Comparison of ENCODE assay signal across 32 mouse cellular contexts in the genomic region with DNA sequence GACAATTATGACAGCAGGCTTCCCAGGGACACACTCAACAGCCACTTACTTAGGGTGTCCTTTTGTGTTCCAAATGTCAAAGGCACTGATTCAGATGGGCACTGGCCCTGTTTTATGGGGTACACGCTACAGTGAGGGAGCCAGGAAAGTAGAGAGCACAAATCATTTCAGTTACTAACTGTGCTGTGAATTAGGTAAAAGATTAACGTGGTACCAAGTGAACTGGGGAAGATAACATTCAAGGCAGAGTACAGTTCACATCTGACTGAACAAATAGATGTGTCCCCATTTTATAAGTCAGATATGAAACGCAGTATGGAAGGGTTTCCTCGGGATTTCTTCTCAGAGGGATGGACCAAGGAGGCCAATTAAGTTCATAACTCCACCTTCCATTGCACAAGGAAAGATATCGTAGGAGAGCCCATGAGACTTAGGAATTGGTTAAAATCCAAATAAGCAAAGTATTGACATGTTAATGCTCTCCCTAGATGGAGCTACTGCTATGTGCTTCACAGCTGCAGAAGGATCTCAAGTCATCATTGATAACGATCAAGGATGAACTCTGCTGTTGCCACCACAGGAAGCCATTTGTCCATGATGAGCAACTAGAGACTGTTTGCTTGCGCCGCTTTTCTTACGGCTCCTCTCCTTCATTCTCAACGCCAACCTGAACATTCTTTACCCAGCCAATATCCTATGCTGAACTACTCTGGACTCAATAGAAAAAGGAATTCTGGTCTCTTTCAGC. TPM values are rescaled to one million over a fixed set of nuclear protein-coding genes. Genes with fewer than 3 reads are reported as not detected.
A peak's percentile ranks its signal among the peaks of the same experiment; 100 is the strongest.
DNase-seq lines count a peak whose midpoint lies in the region; ATAC-seq and TF ChIP-seq lines count a peak whose summit lies in the region.
"Had no signal": no experiment of that assay in that cellular context is flagged by ENCODE, and none has a peak within 500 bp of the region (broad histone marks: within the 10 kb centered on the region; RNA-seq: fewer than 3 reads in every experiment).

No protein-coding gene starts in this region.

- no peak for TF ChIP-seq CTCF in kidney, adult 2 months (conservative IDR thresholded peaks at IDR 0.05; ENCODE audit: insufficient read depth, insufficient read length, low read depth, low read length)

- no peaks in the 10 kb centered on the region for H3K27me3 ChIP-seq in kidney, adult 2 months (replicated peaks; ENCODE audit: control insufficient read depth, insufficient read depth, low read length)
- H3K27me3 ChIP-seq: CH12.LX; forebrain, embryonic 13.5 days; limb, embryonic 12.5 days; liver, embryonic 15.5 days; midbrain, embryonic 12.5 days; neural tube, embryonic 13.5 days had no signal

- peaks cover 13% of the 10 kb centered on the region; the same call in 1 of the 2 replicates for H3K4me1 ChIP-seq in kidney, adult 2 months (ENCODE audit: control insufficient read depth, insufficient read depth, low read length)
- H3K4me1 ChIP-seq: forebrain, embryonic 13.5 days; limb, embryonic 12.5 days; liver, embryonic 15.5 days; midbrain, embryonic 12.5 days; neural tube, embryonic 13.5 days had no signal

- no peak overlapping the region for H3K27ac ChIP-seq in kidney, adult 2 months (ENCODE audit: insufficient read depth, low read depth, low read length)
- H3K27ac ChIP-seq: forebrain, embryonic 13.5 days; hindbrain, postnatal 0 days; limb, embryonic 12.5 days; liver, embryonic 15.5 days; midbrain, embryonic 12.5 days; neural tube, embryonic 13.5 days had no signal

- no peak overlapping the region for H3K4me3 ChIP-seq in kidney, adult 2 months (ENCODE audit: insufficient read depth, low read depth, low read length)
- H3K4me3 ChIP-seq: forebrain, embryonic 13.5 days; limb, embryonic 12.5 days; liver, embryonic 15.5 days; midbrain, embryonic 12.5 days; myocyte; neural tube, embryonic 13.5 days had no signal

- DNase-seq in kidney, adult 2 months, result peak; percentile 58
- no peak for DNase-seq in kidney, adult 11 months
- DNase-seq in 416B (ENCODE audit: low read depth), result peak; percentile 6
- peak; percentile 3 for DNase-seq in T-cell, adult 2 months (ENCODE audit: low spot score)
- DNase-seq in cerebellum, adult 11-12 months, result no peak
- no peak for DNase-seq in right cerebral cortex, adult 2 months (ENCODE audit: low spot score in 2 of 2)
- DNase-seq: adrenal gland, postnatal 10 days; cerebellum, adult 9-10 months; cerebellum, postnatal 36 days; gastrocnemius, postnatal 10 days; heart, postnatal 14 days; lung, embryonic 14.5 days; lung, postnatal 14 days had no signal

- 66% methylated on average over 10 of the region's 10 CpGs for WGBS in kidney, adult 2 months

- TF ChIP-seq POLR2A in kidney, adult 2 months (IDR thresholded peaks at IDR 0.05; ENCODE audit: low read depth, low read length), result no peak

- peak; percentile 39; the same call in 1 of the 2 replicates for ATAC-seq in megakaryocyte, adult 5-6 weeks (ENCODE audit: poor library complexity, severe bottlenecking)
- ATAC-seq: forebrain, embryonic 13.5 days; hindbrain, postnatal 0 days had no signal

- no peaks in the 10 kb centered on the region for H3K36me3 ChIP-seq in kidney, adult 2 months (ENCODE audit: control insufficient read depth, insufficient read depth, low read length)
- H3K36me3 ChIP-seq: limb, embryonic 12.5 days; liver, embryonic 15.5 days; midbrain, embryonic 12.5 days; neural tube, embryonic 13.5 days had no signal

RNA-seq across cellular contexts. Expression of a gene that starts 1.7 kb away (rescaled TPM):
- polyA plus RNA-seq in kidney, adult 2 months (2012; rRNA removed), result 0.23 and 0.86 TPM in 2 replicates
- 4.5 and 12.4 TPM in 2 replicates for total RNA-seq in megakaryocyte, adult 5-6 weeks (2015)
- 13.4 and 13.8 TPM in 2 replicates for total RNA-seq in megakaryocyte, adult 5-6 weeks (2017)
- total RNA-seq: adrenal gland, postnatal 10 days; ES-E14; gastrocnemius, postnatal 10 days; heart, postnatal 14 days; hindbrain, postnatal 0 days; layer of hippocampus, postnatal 10 days; left cerebral cortex, adult 18-20 months; left cerebral cortex, postnatal 25 days; midbrain, postnatal 0 days had no signal
- polyA plus RNA-seq: embryonic facial prominence, embryonic 11.5 days; forebrain, embryonic 13.5 days; heart, embryonic 14.5 days; hindbrain, embryonic 11.5 days; hindbrain, postnatal 0 days; kidney, embryonic 16.5 days; limb, embryonic 12.5 days; liver, embryonic 15.5 days; lung, embryonic 14.5 days; midbrain, embryonic 12.5 days; midbrain, postnatal 0 days; neural tube, embryonic 13.5 days; stomach, embryonic 14.5 days had no signal

Comparison
In these comparisons a context has a peak if more than half of its experiments do, and no peak if none do; other contexts are left out.
1. DNase-seq: peak in kidney, adult 2 months (single experiment), 416B (single experiment) and T-cell, adult 2 months (single experiment); none in kidney, adult 11 months (single experiment), cerebellum, adult 11-12 months (single experiment) and right cerebral cortex, adult 2 months (0 of 2).